Mouse (Mus musculus) frontal cortex, adult (tissue): ENCODE data around the gene Caskin1.
A peak's percentile ranks its signal among the peaks of the same experiment; 100 is the strongest.

Source experiments
- ATAC-seq: cut with Nextera tagmentation; 2 replicates; pipeline ENCODE4 v1.9.2; 2017; ENCODE audit warnings: mild to moderate bottlenecking, moderate library complexity, mixed read lengths; ENCODE audit not compliant: low TSS enrichment

Gene Caskin1

DNA sequence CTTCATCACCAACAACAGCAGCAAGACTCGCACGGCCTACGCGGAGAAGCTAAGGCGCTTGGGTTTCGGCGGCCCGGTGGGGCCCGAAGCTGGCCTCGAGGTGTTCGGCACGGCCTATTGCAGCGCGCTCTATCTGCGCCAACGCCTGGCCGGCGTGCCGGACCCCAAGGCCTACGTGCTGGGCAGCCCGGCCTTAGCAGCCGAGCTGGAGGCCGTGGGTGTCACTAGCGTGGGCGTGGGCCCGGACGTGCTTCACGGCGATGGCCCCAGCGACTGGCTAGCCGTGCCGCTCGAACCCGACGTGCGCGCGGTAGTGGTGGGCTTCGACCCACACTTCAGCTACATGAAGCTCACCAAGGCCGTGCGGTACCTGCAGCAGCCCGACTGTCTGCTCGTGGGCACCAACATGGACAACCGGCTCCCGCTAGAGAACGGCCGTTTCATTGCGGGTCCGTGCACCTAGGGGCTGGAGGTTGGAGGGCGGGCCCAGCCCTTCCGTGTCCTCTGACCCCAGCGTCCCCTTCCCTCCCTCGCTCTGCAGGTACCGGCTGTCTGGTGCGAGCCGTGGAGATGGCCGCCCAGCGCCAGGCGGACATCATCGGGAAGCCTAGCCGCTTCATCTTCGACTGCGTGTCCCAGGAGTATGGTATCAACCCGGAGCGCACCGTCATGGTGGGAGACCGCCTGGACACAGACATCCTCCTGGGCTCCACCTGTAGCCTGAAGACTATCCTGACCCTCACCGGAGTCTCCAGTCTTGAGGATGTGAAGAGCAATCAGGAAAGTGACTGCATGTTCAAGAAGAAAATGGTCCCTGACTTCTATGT, 17.5 kb upstream of the Caskin1 start:
- ATAC-seq = peak; percentile 10; the same call in 1 of the 2 replicates

DNA sequence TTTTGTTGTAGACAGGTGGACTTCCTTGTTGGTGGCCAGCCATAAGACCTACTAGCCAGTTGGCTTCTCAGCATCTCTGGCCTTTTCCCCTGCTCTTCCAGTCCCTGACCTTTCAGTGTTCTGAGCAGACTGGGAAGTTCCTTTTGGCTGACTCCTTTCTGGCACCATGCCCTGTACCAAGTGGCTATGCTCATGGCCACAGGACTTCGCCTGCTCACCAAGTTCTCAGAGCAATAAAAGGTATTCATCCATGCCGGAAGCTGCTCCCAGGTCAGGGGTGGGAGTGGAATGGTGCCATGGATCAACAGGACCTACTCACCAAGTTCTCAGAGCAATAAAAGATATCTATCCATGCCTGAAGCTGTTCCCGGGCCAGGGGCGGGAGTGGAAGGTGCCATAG, 15.9 kb upstream of the Caskin1 start:
- no peak for ATAC-seq

DNA sequence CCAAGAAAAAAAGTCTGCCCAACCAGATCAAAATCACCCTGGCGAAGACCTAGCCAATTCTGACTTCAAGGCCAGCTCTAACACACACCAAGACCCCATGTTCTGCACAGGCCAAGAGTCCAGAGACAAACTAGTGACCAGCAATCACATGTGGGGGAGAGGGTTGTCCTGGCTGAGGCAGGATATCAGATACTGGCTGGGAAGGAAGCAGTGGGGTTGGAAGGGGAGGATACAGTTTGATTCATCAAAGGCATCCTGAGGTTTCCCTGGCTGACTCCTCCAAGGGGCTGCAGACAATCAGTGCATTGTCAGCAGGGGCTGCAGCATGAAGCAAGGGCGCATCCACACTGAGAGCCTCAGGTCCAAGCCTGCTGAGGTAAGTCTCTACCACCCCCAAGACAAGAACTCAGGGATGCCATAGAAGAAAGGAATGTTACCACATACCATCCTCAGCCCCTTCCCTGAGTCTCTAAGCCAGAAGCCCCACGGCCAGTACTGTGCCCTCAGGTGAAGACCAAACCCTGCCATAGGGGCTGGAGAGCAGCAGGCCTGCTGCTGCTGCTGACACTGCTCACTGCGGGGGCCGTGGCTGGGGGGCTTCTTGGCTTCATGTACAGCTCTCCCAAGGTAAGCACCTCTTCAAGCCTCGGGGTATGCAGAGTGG, 14.7 kb upstream of the Caskin1 start, which contains the start of gene Bricd5:
TSS of gene Bricd5 (plus strand) at position 273 of the 664 bp plus-strand sequence.
- no peak for ATAC-seq

GRCm38 (mm10) chr17:24474557-24474956, 13.8 kb upstream of the Caskin1 start:
- no peak for ATAC-seq

DNA sequence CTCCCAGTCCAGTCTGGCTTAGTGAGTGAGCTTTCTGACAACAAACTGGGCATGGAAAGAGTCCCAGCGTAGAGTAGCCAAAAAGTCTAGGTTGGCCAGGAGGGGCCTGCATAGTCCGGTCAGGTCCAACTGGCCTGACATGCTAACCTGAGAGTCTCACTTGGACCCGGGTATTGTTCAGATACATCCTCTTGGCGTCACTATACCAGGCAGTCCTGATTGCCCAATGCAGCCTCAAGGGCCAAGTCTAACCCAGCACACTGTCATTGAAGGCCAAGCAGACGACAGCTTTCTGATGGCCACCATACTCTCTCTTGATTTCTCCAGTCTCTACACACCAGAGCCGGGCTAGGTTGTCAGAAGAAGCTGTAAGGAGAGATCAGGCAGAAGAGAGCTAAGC, 12.8 kb upstream of the Caskin1 start:
- ATAC-seq = no peak

- ATAC-seq = no peak
Measured at GRCm38 (mm10) chr17:24476022-24476776, 12.2 kb upstream of the Caskin1 start.

GRCm38 (mm10) chr17:24477053-24477984, 11.1 kb upstream of the Caskin1 start:
- ATAC-seq = no peak

DNA sequence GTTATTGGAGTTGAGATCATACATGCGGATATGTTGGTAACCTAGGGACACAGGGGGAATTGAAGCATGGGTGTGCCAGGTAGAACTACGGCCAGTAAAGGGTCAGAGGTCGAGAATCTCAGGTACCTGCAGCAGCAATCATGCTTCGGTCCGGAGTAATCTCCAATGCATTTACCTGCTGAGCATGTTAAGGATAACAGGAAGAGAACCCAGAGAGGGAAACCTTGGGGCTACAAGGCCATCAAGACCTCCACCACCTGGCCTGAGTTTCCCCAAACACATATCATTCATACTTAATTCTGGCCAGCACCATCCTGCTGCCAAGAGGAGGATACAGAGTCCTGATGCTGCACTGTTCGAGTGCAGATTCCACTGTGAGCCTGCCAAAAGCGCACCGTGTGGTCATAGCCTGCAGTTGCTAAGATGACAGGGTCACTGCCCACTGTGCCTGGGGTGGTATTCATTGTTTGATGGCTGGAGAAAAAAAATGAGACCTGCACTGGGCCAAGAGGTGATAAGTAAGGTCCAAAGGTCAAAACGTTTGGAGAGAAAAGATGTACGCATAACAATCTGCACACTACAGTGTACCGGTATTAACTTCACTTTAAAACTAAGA, 10.3 kb upstream of the Caskin1 start:
- ATAC-seq = no peak

DNA sequence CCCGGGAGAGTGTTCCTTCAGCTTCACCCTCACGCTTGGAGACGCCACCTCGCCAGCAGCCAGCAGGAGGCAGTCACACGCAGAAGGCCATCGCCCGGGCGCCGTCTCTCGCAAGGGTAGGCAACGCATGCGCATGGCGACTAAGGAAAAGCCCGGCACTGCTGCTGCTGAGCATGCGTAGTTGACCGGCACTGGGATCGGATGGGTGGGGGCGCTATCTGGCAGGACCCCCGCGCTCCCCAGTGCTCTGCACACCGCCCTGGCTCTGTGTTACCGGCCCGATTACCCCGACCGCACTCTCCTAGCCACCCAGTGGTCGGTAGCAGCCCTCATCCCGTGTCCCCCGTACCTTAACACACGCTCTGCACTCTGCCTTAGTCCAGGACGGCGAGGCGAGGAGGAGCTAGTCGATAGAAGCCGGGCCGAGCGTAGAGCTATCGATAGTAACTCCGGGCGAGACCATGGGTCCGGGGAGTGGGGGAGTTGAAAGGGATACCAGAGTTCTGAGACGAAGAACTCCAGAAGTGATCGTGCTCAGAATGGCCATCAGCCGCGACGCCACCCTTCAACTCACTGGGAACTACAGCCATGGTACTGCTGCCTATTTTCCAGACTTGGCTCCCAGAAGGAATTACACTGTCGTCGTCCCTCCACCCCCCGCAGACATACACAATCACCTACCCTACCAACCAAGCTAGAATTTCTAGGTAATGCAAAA, 9.6 kb upstream of the Caskin1 start, which contains the start of gene Mlst8:
TSS of gene Mlst8 (minus strand) at position 416 of the 718 bp plus-strand sequence.
- ATAC-seq = peak; percentile 90

GRCm38 (mm10) chr17:24479431-24479830, 9.0 kb upstream of the Caskin1 start:
- no peak for ATAC-seq

- no peak for ATAC-seq
Measured at GRCm38 (mm10) chr17:24480201-24480826, 8.1 kb upstream of the Caskin1 start.

GRCm38 (mm10) chr17:24481027-24481815, 7.2 kb upstream of the Caskin1 start:
- ATAC-seq = no peak

DNA sequence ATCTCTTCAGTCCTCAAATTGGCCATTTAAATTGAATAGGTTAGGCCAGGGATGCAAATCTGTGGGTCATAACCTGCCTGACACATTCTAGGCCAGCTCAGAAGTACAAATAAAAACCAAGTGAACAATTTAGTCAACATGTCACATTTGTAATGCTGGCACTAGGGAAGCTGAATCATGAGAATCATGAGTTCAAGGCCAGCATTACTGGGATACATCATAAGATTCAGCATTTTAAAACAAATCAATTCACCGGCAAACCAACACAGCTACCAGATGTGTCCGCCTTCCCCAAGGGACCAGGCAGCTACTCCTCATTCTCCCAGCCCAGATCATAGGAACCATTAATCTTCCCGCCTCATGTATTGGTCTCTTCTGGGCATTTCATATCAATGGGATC, 4.9 kb upstream of the Caskin1 start:
- ATAC-seq = no peak

DNA sequence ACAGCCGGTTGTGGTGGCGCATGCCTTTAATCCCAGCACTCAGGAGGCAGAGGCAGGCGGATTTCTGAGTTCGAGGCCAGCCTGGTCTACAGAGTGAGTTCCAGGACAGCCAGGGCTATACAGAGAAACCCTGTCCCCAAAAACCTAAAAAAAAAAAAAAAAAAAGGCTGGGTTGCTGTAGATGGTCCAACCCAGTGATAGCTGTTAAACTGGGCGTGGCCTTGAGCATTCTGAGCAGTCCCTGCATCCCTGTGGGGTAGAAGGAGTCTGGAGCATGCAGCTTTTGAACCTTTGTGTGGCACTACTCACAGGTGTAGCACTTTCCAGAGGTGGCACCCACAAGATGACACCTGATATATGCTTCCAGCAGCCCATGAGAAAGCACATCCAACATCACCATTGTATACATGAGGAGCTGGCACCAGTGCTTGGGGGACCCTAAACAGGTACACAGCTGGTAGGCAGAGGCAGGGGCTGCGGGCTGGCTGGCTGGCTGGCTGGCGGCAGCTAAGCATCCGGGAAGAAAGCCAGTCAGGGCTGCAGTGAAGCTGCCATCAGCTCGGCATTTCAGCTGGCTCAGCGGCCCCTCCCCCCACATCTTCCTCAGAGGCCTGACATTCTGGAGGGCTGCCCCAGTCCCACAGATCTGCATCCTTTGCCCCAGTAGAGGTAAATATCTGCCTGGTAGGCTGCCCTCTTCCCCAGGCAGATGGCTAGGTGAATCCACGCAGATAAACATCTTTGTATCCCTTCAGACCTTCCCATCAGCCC, 3.1 kb upstream of the Caskin1 start:
- ATAC-seq = no peak

- peak; percentile 45; the same call in 1 of the 2 replicates for ATAC-seq
Measured at GRCm38 (mm10) chr17:24488662-24489264, 362 bp downstream of the Caskin1 start.

GRCm38 (mm10) chr17:24489265-24490030, 1.0 kb downstream of the Caskin1 start:
- ATAC-seq = no peak

DNA sequence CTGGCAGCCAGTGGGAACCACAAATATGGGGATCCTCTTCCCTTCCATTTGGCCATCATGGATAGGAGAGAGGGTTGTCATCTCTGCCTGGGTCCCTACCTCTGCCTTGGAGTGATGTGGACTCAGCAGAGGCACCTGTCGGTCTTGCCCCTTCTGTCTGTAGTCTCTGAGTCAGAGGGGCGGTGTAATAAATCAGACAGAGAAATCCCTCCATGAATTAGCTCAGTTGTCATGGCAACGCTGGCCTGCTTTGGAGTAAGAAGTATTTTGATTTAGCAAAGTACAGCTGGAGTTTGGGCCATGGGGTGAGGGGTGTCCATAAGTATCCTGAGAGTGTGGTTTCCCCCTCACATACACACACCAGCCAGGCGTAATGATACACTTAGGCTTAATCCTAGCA, 2.0 kb downstream of the Caskin1 start:
- no peak for ATAC-seq
